Mouse (Mus musculus): Measurements from ENCODE around the gene Rd3. TPM values are rescaled to one million over a fixed set of nuclear protein-coding genes. Genes with fewer than 3 reads are reported as not detected.

The Rd3 gene
- polyA plus RNA-seq, 1 experiment from 2014 or later = 0.08 TPM

- TF ChIP-seq CTCF (IDR thresholded peaks at IDR 0.05; ENCODE audit: low read depth) = no peak
- 74% methylated on average over 5 of the region's 5 CpGs for WGBS
- no peak overlapping the region for H3K27ac ChIP-seq (ENCODE audit: low read depth, low read length)
- no peak for ATAC-seq
- no peak overlapping the region for H3K9ac ChIP-seq (ENCODE audit: low read depth, low read length)
- no peaks in the 10 kb centered on the region for H3K9me3 ChIP-seq (ENCODE audit: control insufficient read depth)
- no peak overlapping the region for H3K4me2 ChIP-seq (replicated peaks; ENCODE audit: low read depth)
- H3K4me3 ChIP-seq (ENCODE audit: low read depth, low read length) = no peak overlapping the region
- no peaks in the 10 kb centered on the region for H3K36me3 ChIP-seq (ENCODE audit: control insufficient read depth, insufficient read depth)
- no peaks in the 10 kb centered on the region for H3K4me1 ChIP-seq (replicated peaks; ENCODE audit: control insufficient read depth, insufficient read depth, low read length)
- no peaks in the 10 kb centered on the region for H3K27me3 ChIP-seq (replicated peaks; ENCODE audit: control insufficient read depth, insufficient read depth, low read length)
Observed at GRCm38 (mm10) chr1:191969939-191970338, 7.2 kb upstream of the Rd3 start.

GRCm38 (mm10) chr1:191974509-191975405 lies 2.4 kb upstream of the Rd3 start:
- no peak overlapping the region for H3K4me2 ChIP-seq (replicated peaks; ENCODE audit: low read depth)
- no peaks in the 10 kb centered on the region for H3K9me3 ChIP-seq (ENCODE audit: control insufficient read depth)
- ATAC-seq = no peak
- H3K9ac ChIP-seq (ENCODE audit: low read depth, low read length) = no peak overlapping the region
- H3K27me3 ChIP-seq (replicated peaks; ENCODE audit: control insufficient read depth, insufficient read depth, low read length) = no peaks in the 10 kb centered on the region
- no peaks in the 10 kb centered on the region for H3K4me1 ChIP-seq (replicated peaks; ENCODE audit: control insufficient read depth, insufficient read depth, low read length)
- no peak overlapping the region for H3K27ac ChIP-seq (ENCODE audit: low read depth, low read length)
- no peak overlapping the region for H3K4me3 ChIP-seq (ENCODE audit: low read depth, low read length)
- WGBS = 71% methylated on average over 13 of the region's 13 CpGs
- TF ChIP-seq CTCF (IDR thresholded peaks at IDR 0.05; ENCODE audit: low read depth) = no peak
- no peaks in the 10 kb centered on the region for H3K36me3 ChIP-seq (ENCODE audit: control insufficient read depth, insufficient read depth)

- H3K4me2 ChIP-seq (replicated peaks; ENCODE audit: low read depth) = no peak overlapping the region
- no peak overlapping the region for H3K9ac ChIP-seq (ENCODE audit: low read depth, low read length)
- H3K27me3 ChIP-seq (replicated peaks; ENCODE audit: control insufficient read depth, insufficient read depth, low read length) = no peaks in the 10 kb centered on the region
- ATAC-seq = no peak
- H3K4me1 ChIP-seq (replicated peaks; ENCODE audit: control insufficient read depth, insufficient read depth, low read length) = no peaks in the 10 kb centered on the region
- H3K27ac ChIP-seq (ENCODE audit: low read depth, low read length) = no peak overlapping the region
- H3K9me3 ChIP-seq (ENCODE audit: control insufficient read depth) = no peaks in the 10 kb centered on the region
- H3K36me3 ChIP-seq (ENCODE audit: control insufficient read depth, insufficient read depth) = no peaks in the 10 kb centered on the region
- H3K4me3 ChIP-seq (ENCODE audit: low read depth, low read length) = no peak overlapping the region
- TF ChIP-seq CTCF (IDR thresholded peaks at IDR 0.05; ENCODE audit: low read depth) = no peak
- WGBS = 49% methylated on average over 5 of the region's 6 CpGs
Observed at GRCm38 (mm10) chr1:191981426-191982102, 4.4 kb downstream of the Rd3 start.

GRCm38 (mm10) chr1:191986674-191987480 lies 9.7 kb downstream of the Rd3 start:
- Histone ChIP-seq H3K4me3 (ENCODE audit: low read depth, low read length) (no peak overlapping the region), H3K9me3 (ENCODE audit: control insufficient read depth) (no peaks in the 10 kb centered on the region), H3K9ac (ENCODE audit: low read depth, low read length) (no peak overlapping the region), H3K36me3 (ENCODE audit: control insufficient read depth, insufficient read depth) (no peaks in the 10 kb centered on the region), H3K4me1 (replicated peaks; ENCODE audit: control insufficient read depth, insufficient read depth, low read length) (peaks cover 2% of the 10 kb centered on the region), H3K27ac (ENCODE audit: low read depth, low read length) (peak overlapping the region; percentile 62), H3K4me2 (replicated peaks; ENCODE audit: low read depth) (no peak overlapping the region), H3K27me3 (replicated peaks; ENCODE audit: control insufficient read depth, insufficient read depth, low read length) (no peaks in the 10 kb centered on the region)
- TF ChIP-seq CTCF (IDR thresholded peaks at IDR 0.05; ENCODE audit: low read depth) = no peak
- WGBS = 50% methylated on average over 8 of the region's 8 CpGs
- peak; percentile 75 for ATAC-seq

- ATAC-seq = no peak
- no peak overlapping the region for H3K4me2 ChIP-seq (replicated peaks; ENCODE audit: low read depth)
- peaks cover 2% of the 10 kb centered on the region for H3K4me1 ChIP-seq (replicated peaks; ENCODE audit: control insufficient read depth, insufficient read depth, low read length)
- no peaks in the 10 kb centered on the region for H3K36me3 ChIP-seq (ENCODE audit: control insufficient read depth, insufficient read depth)
- no peak for TF ChIP-seq CTCF (IDR thresholded peaks at IDR 0.05; ENCODE audit: low read depth)
- H3K27ac ChIP-seq (ENCODE audit: low read depth, low read length) = peak overlapping the region; percentile 62
- H3K4me3 ChIP-seq (ENCODE audit: low read depth, low read length) = no peak overlapping the region
- WGBS = 58% methylated on average over 5 of the region's 5 CpGs
- no peaks in the 10 kb centered on the region for H3K27me3 ChIP-seq (replicated peaks; ENCODE audit: control insufficient read depth, insufficient read depth, low read length)
- no peak overlapping the region for H3K9ac ChIP-seq (ENCODE audit: low read depth, low read length)
- H3K9me3 ChIP-seq (ENCODE audit: control insufficient read depth) = no peaks in the 10 kb centered on the region
Observed at GRCm38 (mm10) chr1:191987481-191987769, 10.3 kb downstream of the Rd3 start.

GRCm38 (mm10) chr1:191988646-191989045 lies 11.5 kb downstream of the Rd3 start:
- Histone ChIP-seq H3K9ac (ENCODE audit: low read depth, low read length) (no peak overlapping the region), H3K4me3 (ENCODE audit: low read depth, low read length) (no peak overlapping the region), H3K9me3 (ENCODE audit: control insufficient read depth) (no peaks in the 10 kb centered on the region), H3K27ac (ENCODE audit: low read depth, low read length) (peak overlapping the region; percentile 64; the same call in 1 of the 2 replicates), H3K27me3 (replicated peaks; ENCODE audit: control insufficient read depth, insufficient read depth, low read length) (no peaks in the 10 kb centered on the region), H3K4me2 (replicated peaks; ENCODE audit: low read depth) (0 out of 2 replicates have a peak overlapping the region, but pooled peaks have one; percentile 70), H3K36me3 (ENCODE audit: control insufficient read depth, insufficient read depth) (no peaks in the 10 kb centered on the region), H3K4me1 (replicated peaks; ENCODE audit: control insufficient read depth, insufficient read depth, low read length) (peaks cover 2% of the 10 kb centered on the region)
- TF ChIP-seq CTCF (IDR thresholded peaks at IDR 0.05; ENCODE audit: low read depth) = no peak
- ATAC-seq = no peak
- WGBS = 70% methylated on average over 3 of the region's 3 CpGs

Data from intestine, postnatal 0 days (tissue).